Mouse (Mus musculus): ENCODE data around the gene Igf1r. TPM values are rescaled to one million over a fixed set of nuclear protein-coding genes. Genes with fewer than 3 reads are reported as not detected.
A peak's percentile ranks its signal among the peaks of the same experiment; 100 is the strongest.

Igf1r gene
- polyA plus RNA-seq, 1 experiment from 2014 or later = 28.5 TPM

DNA sequence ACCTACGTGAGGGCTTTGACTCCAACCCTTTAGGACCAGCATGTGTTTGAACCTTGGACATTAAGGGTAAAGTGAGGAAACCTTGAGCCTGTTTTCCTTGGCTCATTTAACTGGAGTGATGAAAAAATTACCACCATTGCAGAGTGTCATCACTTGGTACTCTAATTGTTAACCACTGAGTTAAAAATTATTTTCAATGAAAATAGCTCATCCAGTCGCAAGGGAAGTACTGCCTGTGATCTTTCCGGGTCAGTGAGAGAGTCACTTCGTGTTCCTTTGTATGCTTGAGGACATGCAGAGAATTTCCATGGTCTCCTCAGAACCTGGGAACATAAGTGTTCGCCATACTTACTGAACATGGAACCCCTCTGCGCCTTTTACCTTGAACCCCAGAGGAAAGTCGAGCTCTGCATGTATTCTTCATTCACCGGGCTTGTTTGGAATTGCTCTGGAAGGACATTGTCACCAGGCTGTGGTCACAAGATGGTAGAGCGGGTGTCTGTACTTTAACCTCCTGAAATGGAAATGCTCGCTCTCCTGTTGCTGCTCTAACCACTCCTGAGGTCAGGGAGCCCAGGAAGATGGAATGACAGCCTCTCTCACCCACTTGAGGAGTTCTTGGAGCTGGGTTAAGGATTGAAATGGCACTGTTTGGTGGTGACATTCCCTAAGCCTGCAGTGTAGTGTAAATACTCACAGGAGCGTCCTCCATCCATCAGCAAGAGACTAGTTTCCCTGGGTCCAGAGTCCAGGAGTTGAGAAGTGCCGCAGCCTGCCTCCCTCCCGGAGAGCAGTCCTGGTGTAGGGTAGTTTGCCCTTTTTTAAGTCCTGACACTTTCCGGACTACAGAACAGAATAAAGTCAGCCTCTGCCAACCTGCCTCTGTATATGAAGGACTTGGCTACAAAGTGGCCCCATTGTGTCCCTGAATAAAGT, 120.2 kb downstream of the Igf1r start:
- Histone ChIP-seq H3K27ac (replicated peaks) (no peak overlapping the region), H3K27me3 (no peaks in the 10 kb centered on the region), H3K9ac (replicated peaks) (no peak overlapping the region), H3K9me3 (no peaks in the 10 kb centered on the region), H3K36me3 (no peaks in the 10 kb centered on the region), H3K4me3 (no peak overlapping the region), H3K4me1 (peaks cover 27% of the 10 kb centered on the region), H3K4me2 (replicated peaks) (no peak overlapping the region)
- ATAC-seq (replicated peaks) = no peak
- 78% methylated on average over 14 of the region's 14 CpGs for WGBS

DNA sequence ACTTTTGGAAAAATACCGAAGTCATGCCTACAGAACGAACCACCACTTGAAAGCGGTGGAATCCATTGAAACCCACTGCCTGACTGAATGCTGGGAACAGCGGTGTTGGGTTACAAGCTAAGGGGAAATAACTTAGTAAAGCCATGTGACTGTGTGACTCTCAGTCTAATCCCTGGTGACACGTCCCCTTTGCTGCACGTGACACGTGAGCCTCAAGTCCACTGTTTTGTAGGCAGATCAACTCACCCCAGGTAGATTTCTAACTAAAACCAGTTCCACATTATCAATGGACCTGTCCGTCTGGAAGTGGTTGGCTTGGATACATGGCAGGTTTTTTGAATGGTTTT, 120.8 kb downstream of the Igf1r start:
- no peak for ATAC-seq (replicated peaks)
- Histone ChIP-seq H3K27ac (replicated peaks) (no peak overlapping the region), H3K4me1 (peaks cover 27% of the 10 kb centered on the region), H3K36me3 (no peaks in the 10 kb centered on the region), H3K9me3 (no peaks in the 10 kb centered on the region), H3K4me2 (replicated peaks) (no peak overlapping the region), H3K4me3 (no peak overlapping the region), H3K27me3 (no peaks in the 10 kb centered on the region), H3K9ac (replicated peaks) (no peak overlapping the region)
- WGBS = 20% methylated on average over 8 of the region's 8 CpGs

DNA sequence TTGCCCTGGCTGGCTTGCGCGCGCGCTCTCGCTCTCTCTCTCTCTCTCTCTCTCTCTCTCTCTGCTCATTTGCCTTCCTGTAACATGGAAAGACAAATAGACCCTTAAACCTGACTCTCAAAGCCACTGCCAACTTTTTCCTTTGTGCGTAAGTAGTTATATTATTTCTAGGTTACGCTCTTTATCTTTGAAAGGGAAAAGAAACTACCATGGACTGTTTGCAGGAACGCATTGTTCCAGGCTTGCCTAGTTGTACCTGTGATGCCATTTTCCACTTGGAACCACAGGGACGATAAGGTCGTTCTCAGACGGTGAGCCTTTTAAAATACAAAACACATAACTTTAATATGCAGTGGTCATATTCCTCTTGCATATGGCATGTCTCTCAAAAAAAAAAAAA, 122.1 kb downstream of the Igf1r start:
- WGBS = 93% methylated on average over 11 of the region's 11 CpGs
- Histone ChIP-seq H3K4me1 (peaks cover 19% of the 10 kb centered on the region), H3K27me3 (no peaks in the 10 kb centered on the region)

GRCm38 (mm10) chr7:68075401-68075800, 122.8 kb downstream of the Igf1r start:
- WGBS = 78% methylated on average over 3 of the region's 3 CpGs
- Histone ChIP-seq H3K4me2 (replicated peaks) (no peak overlapping the region), H3K4me1 (peaks cover 14% of the 10 kb centered on the region), H3K27me3 (no peaks in the 10 kb centered on the region), H3K27ac (replicated peaks) (no peak overlapping the region), H3K4me3 (no peak overlapping the region), H3K36me3 (no peaks in the 10 kb centered on the region), H3K9ac (replicated peaks) (no peak overlapping the region), H3K9me3 (no peaks in the 10 kb centered on the region)
- ATAC-seq (replicated peaks) = no peak

More for the DNA sequence above, 122.1 kb downstream of the Igf1r start:
- Histone ChIP-seq H3K4me2 (replicated peaks) (no peak overlapping the region), H3K27ac (replicated peaks) (no peak overlapping the region), H3K36me3 (no peaks in the 10 kb centered on the region), H3K4me3 (no peak overlapping the region), H3K9ac (replicated peaks) (no peak overlapping the region), H3K9me3 (no peaks in the 10 kb centered on the region)
- no peak for ATAC-seq (replicated peaks)

GRCm38 (mm10) chr7:68080122-68080845, 127.7 kb downstream of the Igf1r start:
- H3K9me3 ChIP-seq = no peaks in the 10 kb centered on the region
- ATAC-seq (replicated peaks) = no peak
- no peaks in the 10 kb centered on the region for H3K27me3 ChIP-seq
- H3K9ac ChIP-seq (replicated peaks) = no peak overlapping the region
- no peak overlapping the region for H3K27ac ChIP-seq (replicated peaks)
- WGBS = 55% methylated on average over 11 of the region's 11 CpGs
- H3K4me2 ChIP-seq (replicated peaks) = no peak overlapping the region
- H3K36me3 ChIP-seq = no peaks in the 10 kb centered on the region
- peaks cover 24% of the 10 kb centered on the region for H3K4me1 ChIP-seq
- no peak overlapping the region for H3K4me3 ChIP-seq

GRCm38 (mm10) chr7:68085338-68085737, 132.7 kb downstream of the Igf1r start:
- H3K4me3 ChIP-seq = no peak overlapping the region
- no peaks in the 10 kb centered on the region for H3K36me3 ChIP-seq
- no peaks in the 10 kb centered on the region for H3K27me3 ChIP-seq
- peaks cover 52% of the 10 kb centered on the region for H3K4me1 ChIP-seq
- peak overlapping the region; percentile 25; the same call in 1 of the 2 replicates for H3K4me2 ChIP-seq (replicated peaks)
- WGBS = 1% methylated on average over 12 of the region's 12 CpGs
- peak; percentile 96 for ATAC-seq (replicated peaks)
- H3K27ac ChIP-seq (replicated peaks) = peak overlapping the region; percentile 92
- H3K9ac ChIP-seq (replicated peaks) = 0 out of 2 replicates have a peak overlapping the region, but pooled peaks have one; percentile 32
- no peaks in the 10 kb centered on the region for H3K9me3 ChIP-seq

- no peaks in the 10 kb centered on the region for H3K27me3 ChIP-seq
These were observed 133.3 kb downstream of the Igf1r start for GRCm38 (mm10) chr7:68085870-68086341.

GRCm38 (mm10) chr7:68087496-68087895, 134.9 kb downstream of the Igf1r start:
- Histone ChIP-seq H3K4me2 (replicated peaks) (no peak overlapping the region), H3K9me3 (no peaks in the 10 kb centered on the region), H3K4me3 (no peak overlapping the region), H3K4me1 (peaks cover 52% of the 10 kb centered on the region), H3K27ac (replicated peaks) (no peak overlapping the region), H3K36me3 (no peaks in the 10 kb centered on the region), H3K9ac (replicated peaks) (no peak overlapping the region), H3K27me3 (no peaks in the 10 kb centered on the region)
- ATAC-seq (replicated peaks) = no peak
- 66% methylated on average over 4 of the region's 4 CpGs for WGBS

More at GRCm38 (mm10) chr7:68085870-68086341, 133.3 kb downstream of the Igf1r start:
- Histone ChIP-seq H3K9ac (replicated peaks) (no peak overlapping the region), H3K4me2 (replicated peaks) (no peak overlapping the region), H3K4me1 (peaks cover 52% of the 10 kb centered on the region), H3K4me3 (no peak overlapping the region), H3K27ac (replicated peaks) (peak overlapping the region; percentile 92), H3K9me3 (no peaks in the 10 kb centered on the region), H3K36me3 (no peaks in the 10 kb centered on the region)
- ATAC-seq (replicated peaks) = peak; percentile 58
- 5% methylated on average over 4 of the region's 4 CpGs for WGBS

DNA sequence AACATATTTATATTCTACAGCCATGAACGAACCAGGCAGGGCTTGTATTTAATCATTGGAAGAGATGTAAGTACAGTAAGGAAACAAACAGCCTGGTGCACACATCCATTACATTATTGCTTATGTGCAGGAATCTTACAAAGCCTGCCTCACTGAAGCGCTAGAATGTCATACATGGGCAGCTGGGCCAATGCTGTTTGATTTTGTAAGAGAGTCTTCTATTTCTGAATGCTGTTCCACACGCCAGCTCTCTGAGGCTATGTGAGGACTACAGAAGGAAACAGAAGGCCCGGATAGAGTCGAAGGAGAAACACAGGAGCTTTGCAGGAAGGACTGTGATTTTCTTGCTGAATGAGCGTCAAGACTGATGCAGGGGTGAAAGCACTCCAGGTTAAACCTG, 136.2 kb downstream of the Igf1r start:
- 73% methylated on average over 6 of the region's 6 CpGs for WGBS
- peaks cover 47% of the 10 kb centered on the region for H3K4me1 ChIP-seq
- H3K27me3 ChIP-seq = no peaks in the 10 kb centered on the region
- ATAC-seq (replicated peaks) = no peak
- no peak overlapping the region for H3K9ac ChIP-seq (replicated peaks)
- peak overlapping the region; percentile 25; the same call in 1 of the 2 replicates for H3K27ac ChIP-seq (replicated peaks)
- H3K9me3 ChIP-seq = no peaks in the 10 kb centered on the region
- no peak overlapping the region for H3K4me2 ChIP-seq (replicated peaks)
- no peaks in the 10 kb centered on the region for H3K36me3 ChIP-seq
- no peak overlapping the region for H3K4me3 ChIP-seq

- Histone ChIP-seq H3K4me2 (replicated peaks) (no peak overlapping the region), H3K4me1 (peaks cover 39% of the 10 kb centered on the region), H3K4me3 (no peak overlapping the region), H3K27ac (replicated peaks) (no peak overlapping the region), H3K36me3 (no peaks in the 10 kb centered on the region), H3K27me3 (no peaks in the 10 kb centered on the region), H3K9ac (replicated peaks) (no peak overlapping the region), H3K9me3 (no peaks in the 10 kb centered on the region)
- no peak for ATAC-seq (replicated peaks)
- WGBS = 94% methylated on average over 10 of the region's 10 CpGs
These were observed 137.1 kb downstream of the Igf1r start for GRCm38 (mm10) chr7:68089725-68090124.

- ATAC-seq (replicated peaks) = no peak
- WGBS = 80% methylated on average over 8 of the region's 8 CpGs
- Histone ChIP-seq H3K4me1 (peaks cover 31% of the 10 kb centered on the region), H3K36me3 (no peaks in the 10 kb centered on the region), H3K27ac (replicated peaks) (no peak overlapping the region), H3K4me2 (replicated peaks) (no peak overlapping the region), H3K27me3 (no peaks in the 10 kb centered on the region), H3K9ac (replicated peaks) (no peak overlapping the region), H3K4me3 (no peak overlapping the region), H3K9me3 (no peaks in the 10 kb centered on the region)
These were observed 137.9 kb downstream of the Igf1r start for GRCm38 (mm10) chr7:68090576-68090975.

DNA sequence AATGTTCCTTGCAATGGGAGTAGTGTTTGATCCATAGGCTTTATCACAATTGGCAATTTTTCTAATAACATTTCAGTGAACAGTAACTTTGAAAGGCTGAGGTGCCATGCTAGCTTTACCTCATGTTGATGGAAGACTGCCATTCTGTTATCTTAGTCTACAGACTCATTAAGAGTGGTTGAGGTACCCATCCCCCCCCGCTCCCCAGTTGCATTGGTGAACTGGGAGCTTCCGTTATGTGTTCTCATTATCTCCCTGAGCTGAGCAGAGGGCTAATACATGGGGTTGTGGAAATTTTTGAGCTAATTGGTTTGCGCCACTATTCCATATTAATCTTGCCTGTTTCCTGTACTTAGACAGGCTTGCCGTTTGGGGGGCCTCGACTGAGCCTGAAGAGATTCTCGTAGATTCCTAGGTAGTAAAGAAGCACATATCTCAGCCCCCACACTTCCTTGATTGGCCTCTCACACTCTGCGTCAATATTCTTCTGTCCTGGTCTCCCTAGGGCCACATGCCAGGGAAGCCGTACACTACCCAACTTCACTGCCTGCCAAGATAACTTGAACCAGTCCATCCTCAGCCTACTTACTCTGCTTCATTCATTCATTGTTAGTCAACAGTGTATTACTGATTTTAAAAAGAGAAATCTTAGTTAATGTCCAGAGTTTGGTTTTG, 139.8 kb downstream of the Igf1r start:
- ATAC-seq (replicated peaks) = no peak

More for the DNA sequence above, 139.8 kb downstream of the Igf1r start:
- Histone ChIP-seq H3K9ac (replicated peaks) (no peak overlapping the region), H3K27ac (replicated peaks) (no peak overlapping the region), H3K4me2 (replicated peaks) (no peak overlapping the region), H3K4me1 (peaks cover 21% of the 10 kb centered on the region), H3K9me3 (no peaks in the 10 kb centered on the region), H3K27me3 (no peaks in the 10 kb centered on the region), H3K36me3 (no peaks in the 10 kb centered on the region), H3K4me3 (no peak overlapping the region)
- WGBS = 70% methylated on average over 8 of the region's 8 CpGs

All from forebrain, embryonic 15.5 days (tissue).